In the genomic region with DNA sequence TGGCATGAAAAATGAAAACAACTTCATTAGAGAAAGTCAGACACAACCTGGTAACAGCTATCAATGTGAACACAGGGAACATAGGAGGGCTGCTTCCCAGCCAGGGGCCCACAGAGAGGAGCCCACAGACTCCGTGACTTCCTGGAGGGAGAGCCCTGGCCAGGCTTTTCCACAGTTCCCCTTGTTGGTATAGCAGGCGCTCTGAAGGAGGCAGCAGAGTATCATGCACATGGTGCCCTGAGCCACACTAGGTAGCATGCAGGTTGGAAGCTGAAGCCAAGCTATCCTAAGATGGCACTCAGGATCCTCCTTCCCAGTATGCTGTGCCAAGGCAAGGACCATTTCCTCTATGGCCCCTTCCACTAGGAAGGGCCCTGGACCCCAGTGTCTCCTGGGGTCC, we compare ENCODE assay signal across 13 mouse cellular contexts. TPM values are rescaled to one million over a fixed set of nuclear protein-coding genes. Genes with fewer than 3 reads are reported as not detected.
DNase-seq lines count a peak whose midpoint lies in the region; ATAC-seq and TF ChIP-seq lines count a peak whose summit lies in the region.
"Had no signal": no experiment of that assay in that cellular context is flagged by ENCODE, and none has a peak within 500 bp of the region (broad histone marks: within the 10 kb centered on the region; RNA-seq: fewer than 3 reads in every experiment).

No protein-coding gene starts in this region.

- H3K79me2 ChIP-seq in heart, adult 2 months (replicated peaks; ENCODE audit: control insufficient read depth, insufficient read depth, low read length) = no peaks in the 10 kb centered on the region
- no peaks in the 10 kb centered on the region for H3K79me2 ChIP-seq in CH12.LX (replicated peaks; ENCODE audit: control insufficient read depth, extremely low read depth, insufficient read depth, poor library complexity, severe bottlenecking)

- TF ChIP-seq POLR2A in heart, adult 2 months (IDR thresholded peaks at IDR 0.05; ENCODE audit: insufficient read depth, low read depth, low read length) = no peak
- no peak for TF ChIP-seq POLR2A in CH12.LX (IDR thresholded peaks at IDR 0.05; ENCODE audit: low read depth, low read length)

- ATAC-seq in heart, embryonic 12.5 days (ENCODE audit: insufficient number of reproducible peaks, low FRiP score) = no peak
- no peak for ATAC-seq in liver, embryonic 14.5 days (ENCODE audit: insufficient read depth)

- H3K4me3 ChIP-seq in heart, adult 2 months = no peak overlapping the region
- no peak overlapping the region for H3K4me3 ChIP-seq in heart, embryonic 12.5 days
- H3K4me3 ChIP-seq in liver, embryonic 14.5 days (ENCODE audit: insufficient read depth in 1 of 2, low read depth in 2 of 2, low read length in 2 of 2) = no peak overlapping the region
- H3K4me3 ChIP-seq in CH12.LX (replicated peaks in 1 of 3; ENCODE audit: low read depth in 2 of 3, low read length in 2 of 3, poor library complexity in 1 of 3) = no peak overlapping the region
- no peak overlapping the region for H3K4me3 ChIP-seq in brown adipose tissue, adult 24 weeks (ENCODE audit: insufficient read depth, low read depth, low read length)
- H3K4me3 ChIP-seq: hindbrain, embryonic 15.5 days had no signal

- peaks cover 3% of the 10 kb centered on the region for H3K9me3 ChIP-seq in heart, embryonic 12.5 days (replicated peaks)
- H3K9me3 ChIP-seq in liver, embryonic 14.5 days (ENCODE audit: control insufficient read depth, low read length) = no peaks in the 10 kb centered on the region
- H3K9me3 ChIP-seq in CH12.LX (replicated peaks; ENCODE audit: low read length) = peaks cover 3% of the 10 kb centered on the region
- H3K9me3 ChIP-seq: hindbrain, embryonic 15.5 days had no signal

- TF ChIP-seq EP300 in heart, adult 2 months (IDR thresholded peaks at IDR 0.05; ENCODE audit: insufficient read depth, low read depth, low read length) = 0 out of 2 replicates have a peak, but pooled peaks have one; percentile 44
- no peak for TF ChIP-seq EP300 in liver, embryonic 14.5 days (IDR thresholded peaks at IDR 0.05; ENCODE audit: low read depth)
- TF ChIP-seq EP300 in CH12.LX (IDR thresholded peaks at IDR 0.05; ENCODE audit: low read length) = no peak

- peaks cover 3% of the 10 kb centered on the region; the same call in 1 of the 2 replicates for H3K36me3 ChIP-seq in heart, adult 2 months (ENCODE audit: control insufficient read depth, insufficient read depth, low read length)
- peaks cover 96% of the 10 kb centered on the region for H3K36me3 ChIP-seq in heart, embryonic 12.5 days
- H3K36me3 ChIP-seq in liver, embryonic 14.5 days (replicated peaks; ENCODE audit: control insufficient read depth, insufficient read depth, low read depth) = peaks cover 90% of the 10 kb centered on the region
- H3K36me3 ChIP-seq in CH12.LX (replicated peaks in 1 of 2; ENCODE audit: control insufficient read depth in 1 of 2, insufficient read depth in 1 of 2, low read length in 1 of 2) = peaks cover 72 to 95% of the 10 kb centered on the region in 2 experiments
- H3K36me3 ChIP-seq: hindbrain, embryonic 15.5 days had no signal

- DNase-seq in heart, adult 2 months = peak in 1 of 2 experiments; percentile 37
- DNase-seq in liver, embryonic 14.5 days (ENCODE audit: low read depth in 3 of 3, low spot score in 3 of 3) = no peak
- no peak for DNase-seq in liver
- DNase-seq in CH12.LX (ENCODE audit: extremely low read depth) = no peak
- no peak for DNase-seq in left cerebral cortex, adult 18-20 months (ENCODE audit: low spot score in 2 of 2)
- no peak for DNase-seq in layer of hippocampus, adult 9-11 months
- DNase-seq: adrenal gland, postnatal 10 days; cerebellum, adult 18-20 months; gastrocnemius, postnatal 10 days; left cerebral cortex, postnatal 4 days had no signal

- in situ Hi-C loops in CH12.LX (cut with MboI; ENCODE audit: low pct_ligation_motif_present, low pct_unique_long_range_greater_than_20kb, low sequenced_read_pairs) = no loop called here

- peak; percentile 22 for TF ChIP-seq RAD21 in CH12.LX (IDR thresholded peaks at IDR 0.05; ENCODE audit: low read depth, low read length)

- peak; percentile 70 for TF ChIP-seq CTCF in heart, adult 2 months (IDR thresholded peaks at IDR 0.05)
- TF ChIP-seq CTCF in liver, embryonic 14.5 days (IDR thresholded peaks at IDR 0.05; ENCODE audit: low read depth) = peak; percentile 54
- 0 out of 4 replicates have a peak, but pooled peaks of 1 of the 2 experiments have one; percentile 25 for TF ChIP-seq CTCF in CH12.LX (conservative IDR thresholded peaks at IDR 0.05 in 1 of 2, IDR thresholded peaks at IDR 0.05 in 1 of 2; ENCODE audit: low read depth in 2 of 2, low read length in 2 of 2)

- WGBS in heart, adult 2 months = 69% methylated on average over 2 of the region's 2 CpGs
- 81% methylated on average over 2 of the region's 2 CpGs for WGBS in heart, embryonic 12.5 days
- 90% methylated on average over 2 of the region's 2 CpGs for WGBS in liver, embryonic 14.5 days (ENCODE audit: insufficient replicate concordance)

- peak overlapping the region; percentile 43 for H3K27ac ChIP-seq in heart, adult 2 months
- H3K27ac ChIP-seq in heart, embryonic 12.5 days (ENCODE audit: poor library complexity, severe bottlenecking) = no peak overlapping the region
- no peak overlapping the region for H3K27ac ChIP-seq in liver, embryonic 14.5 days
- H3K27ac ChIP-seq in CH12.LX (ENCODE audit: insufficient read depth, low read depth) = no peak overlapping the region
- peak overlapping the region; percentile 27; the same call in 1 of the 2 replicates for H3K27ac ChIP-seq in brown adipose tissue, adult 24 weeks (replicated peaks; ENCODE audit: low read depth, low read length)
- H3K27ac ChIP-seq: hindbrain, embryonic 15.5 days had no signal

- intact Hi-C loops in heart, adult 2 months (cut with DNase I) = no loop called here

- no peak overlapping the region for H3K9ac ChIP-seq in heart, adult 2 months (ENCODE audit: low read depth, low read length)
- no peak overlapping the region for H3K9ac ChIP-seq in heart, embryonic 12.5 days
- H3K9ac ChIP-seq in liver, embryonic 14.5 days (replicated peaks) = no peak overlapping the region
- no peak overlapping the region for H3K9ac ChIP-seq in CH12.LX (ENCODE audit: insufficient read depth, low read depth)
- H3K9ac ChIP-seq: hindbrain, embryonic 15.5 days had no signal

- H3K4me2 ChIP-seq in heart, embryonic 12.5 days = no peak overlapping the region
- no peak overlapping the region for H3K4me2 ChIP-seq in liver, embryonic 14.5 days (ENCODE audit: low read depth)
- no peak overlapping the region for H3K4me2 ChIP-seq in CH12.LX (ENCODE audit: insufficient read depth, low read depth, poor library complexity, severe bottlenecking)
- H3K4me2 ChIP-seq: hindbrain, embryonic 15.5 days had no signal

- H3K4me1 ChIP-seq in heart, adult 2 months (ENCODE audit: control insufficient read depth, insufficient read depth, low read length) = 0 out of 2 replicates have a peak, but pooled peaks cover 1% of the 10 kb centered on the region
- no peaks in the 10 kb centered on the region; the same call in 1 of the 2 replicates for H3K4me1 ChIP-seq in heart, embryonic 12.5 days (replicated peaks)
- H3K4me1 ChIP-seq in liver, embryonic 14.5 days (replicated peaks; ENCODE audit: control insufficient read depth in 2 of 2, insufficient read depth in 2 of 2, low read length in 1 of 2) = 0 out of 4 replicates have a peak, but pooled peaks cover 0 to under 1% of the 10 kb centered on the region in 2 experiments
- no peaks in the 10 kb centered on the region for H3K4me1 ChIP-seq in CH12.LX (ENCODE audit: control insufficient read depth in 1 of 2, insufficient read depth in 2 of 2)
- H3K4me1 ChIP-seq in brown adipose tissue, adult 24 weeks (ENCODE audit: control insufficient read depth, insufficient read depth, insufficient read length, low read length) = no peaks in the 10 kb centered on the region
- H3K4me1 ChIP-seq: hindbrain, embryonic 15.5 days had no signal

- no peaks in the 10 kb centered on the region for H3K27me3 ChIP-seq in heart, adult 2 months (ENCODE audit: control insufficient read depth, insufficient read depth, low read length)
- H3K27me3 ChIP-seq in heart, embryonic 12.5 days (replicated peaks) = no peaks in the 10 kb centered on the region
- H3K27me3 ChIP-seq in liver, embryonic 14.5 days (ENCODE audit: control insufficient read depth, insufficient read depth, low read length) = no peaks in the 10 kb centered on the region
- H3K27me3 ChIP-seq in CH12.LX (replicated peaks) = no peaks in the 10 kb centered on the region
- H3K27me3 ChIP-seq: hindbrain, embryonic 15.5 days had no signal

- dilution Hi-C loops in CH12.LX (cut with MboI; ENCODE audit: extremely low pct_ligation_motif_present, extremely low pct_unique_long_range_greater_than_20kb, low sequenced_read_pairs) = no loop called here

TF ChIP-seq in CH12.LX, 34 proteins besides CTCF, POLR2A, EP300 and RAD21:
- TF ChIP-seq TCF12 (IDR thresholded peaks at IDR 0.05; ENCODE audit: low read depth, low read length) (no peak), CHD2 (IDR thresholded peaks at IDR 0.05; ENCODE audit: low read length) (no peak), SMC3 (IDR thresholded peaks at IDR 0.05; ENCODE audit: low read depth, low read length) (no peak), HCFC1 (IDR thresholded peaks at IDR 0.05; ENCODE audit: low read depth, low read length) (no peak), TBP (conservative IDR thresholded peaks at IDR 0.05; ENCODE audit: low read depth, low read length) (no peak), BHLHE40 (IDR thresholded peaks at IDR 0.05; ENCODE audit: low read depth, low read length) (no peak), POLR2AphosphoS2 (IDR thresholded peaks at IDR 0.05; ENCODE audit: low read depth, low read length) (no peak), GABPA (IDR thresholded peaks at IDR 0.05; ENCODE audit: insufficient replicate concordance, low read depth, low read length) (no peak), NRF1 (IDR thresholded peaks at IDR 0.05; ENCODE audit: low read depth, low read length) (no peak), JUND (conservative IDR thresholded peaks at IDR 0.05; ENCODE audit: low read depth, low read length) (no peak)

RNA-seq across cellular contexts. Expression of gene Arfgap3, which starts 33.6 kb away (rescaled TPM):
- 1 to 10 TPM; 9.6 to 9.8 TPM for total RNA-seq in heart, adult 2 months (2021)
- 12.2 and 13.1 TPM in 2 replicates for polyA plus RNA-seq in heart, adult 2 months (2012; rRNA removed)
- polyA plus RNA-seq in heart, embryonic 12.5 days (2016; fragmentation: Nextera tagmentation; extraction: Ambion mirVana) = 29.4 and 31.6 TPM in 2 replicates
- 10.1 and 10.9 TPM in 2 replicates for polyA plus RNA-seq in liver, embryonic 14.5 days (2012; rRNA removed)
- 15.3 and 16.6 TPM in 2 replicates for polyA plus RNA-seq in liver, embryonic 14.5 days (2014; fragmentation: Nextera tagmentation; extraction: Ambion mirVana)
- total RNA-seq in CH12.LX (2012; rRNA removed) = 21.7 and 23.7 TPM in 2 replicates
- 17.9 and 20.3 TPM in 2 replicates for total RNA-seq in CH12.LX (2014; rRNA removed)
- polyA plus RNA-seq in CH12.LX (2012; ENCODE audit: insufficient read length, low read depth) = 11.0 and 13.8 TPM in 2 replicates
- polyA plus RNA-seq in brown adipose tissue, adult 24 weeks (2012; ENCODE audit: insufficient read depth, insufficient read length, missing spikeins) = 6.4 and 12.2 TPM in 2 replicates
- total RNA-seq in left cerebral cortex, adult 18-20 months (2021) = 10 to 100 TPM; 21.6 to 23.0 TPM

Comparison
In these comparisons a context has a peak if more than half of its experiments do, and no peak if none do; other contexts are left out.
1. H3K27ac ChIP-seq: peak in heart, adult 2 months (single experiment) and brown adipose tissue, adult 24 weeks (single experiment); none in heart, embryonic 12.5 days (single experiment), liver, embryonic 14.5 days (single experiment) and CH12.LX (single experiment).